Comparison of ENCODE assay signal across 25 mouse cellular contexts in genomic region chr3:82435351-82435750, GRCm38 (mm10).
"Had no signal": no experiment of that assay in that cellular context is flagged by ENCODE, and none has a peak within 500 bp of the region (broad histone marks: within the 10 kb centered on the region; RNA-seq: fewer than 3 reads in every experiment).

No protein-coding gene starts in this region.

- H3K36me3 ChIP-seq: heart, embryonic 10.5 days; heart, embryonic 12.5 days; hindbrain, embryonic 10.5 days; intestine, embryonic 15.5 days; limb, embryonic 10.5 days; limb, embryonic 12.5 days; liver, embryonic 13.5 days; liver, embryonic 15.5 days had no signal

- H3K4me2 ChIP-seq: heart, embryonic 12.5 days; intestine, embryonic 15.5 days; limb, embryonic 12.5 days; liver, embryonic 11.5 days; liver, embryonic 13.5 days; liver, embryonic 15.5 days had no signal

- H3K27me3 ChIP-seq: heart, embryonic 12.5 days; intestine, embryonic 15.5 days; limb, embryonic 12.5 days; liver, embryonic 13.5 days; liver, embryonic 15.5 days had no signal

- H3K4me1 ChIP-seq: heart, embryonic 10.5 days; heart, embryonic 12.5 days; hindbrain, embryonic 10.5 days; intestine, embryonic 15.5 days; limb, embryonic 10.5 days; limb, embryonic 12.5 days; liver, embryonic 13.5 days; liver, embryonic 15.5 days had no signal

- H3K9me3 ChIP-seq: heart, embryonic 12.5 days; hindbrain, embryonic 10.5 days; intestine, embryonic 15.5 days; limb, embryonic 10.5 days; limb, embryonic 12.5 days; liver, embryonic 13.5 days; liver, embryonic 15.5 days had no signal

- DNase-seq: gastrocnemius, adult 2 months; gastrocnemius, postnatal 10 days; gastrocnemius, postnatal 25 days; heart, adult 18-20 months; heart, postnatal 10 days; heart, postnatal 4 days; kidney, adult 18-20 months; kidney, adult 8-10 months; kidney, postnatal 10 days; kidney, postnatal 25 days; kidney, postnatal 4 days; liver; liver, embryonic 13.5 days had no signal

- H3K27ac ChIP-seq: gastrocnemius, adult 2 months; heart, embryonic 10.5 days; hindbrain, embryonic 10.5 days; intestine, embryonic 15.5 days; layer of hippocampus, adult 2 months; left cerebral cortex, adult 2 months; limb, embryonic 10.5 days; limb, embryonic 12.5 days; liver, embryonic 13.5 days; liver, embryonic 15.5 days had no signal

- ATAC-seq: inflammation-experienced regulatory T-cells, adult 6 months; intestine, embryonic 15.5 days; intestine, postnatal 0 days had no signal

- H3K9ac ChIP-seq: heart, embryonic 12.5 days; intestine, embryonic 15.5 days; limb, embryonic 12.5 days; liver, embryonic 13.5 days; liver, embryonic 15.5 days had no signal

- H3K4me3 ChIP-seq: gastrocnemius, adult 2 months; heart, embryonic 10.5 days; heart, embryonic 12.5 days; hindbrain, embryonic 10.5 days; intestine, embryonic 15.5 days; layer of hippocampus, adult 2 months; left cerebral cortex, adult 2 months; limb, embryonic 10.5 days; limb, embryonic 12.5 days; liver, embryonic 13.5 days; liver, embryonic 15.5 days had no signal
